Mouse (Mus musculus) limb, embryonic 11.5 days (tissue): ENCODE measurements at regions not wholly inside any gene's neighbourhood (a gene's known extent, or its start where the extent isn't known, plus 50 kb on each side); places are given as distances from the start of the nearest gene placed in this dataset.
A peak's percentile ranks its signal among the peaks of the same experiment; 100 is the strongest.

Source experiments
- ATAC-seq: fragments of 200-750 bp; cut with Nextera tagmentation; 2 replicates; pipeline ENCODE4 v1.8.0; 2017; ENCODE audit warnings: low read depth; ENCODE audit not compliant: insufficient number of reproducible peaks, low FRiP score, low TSS enrichment
- DNase-seq: peaks from one replicate; pipeline ENCODE4 v3.0.0-alpha.2; 2015; ENCODE audit warnings: low spot score
- H3K27ac ChIP-seq: fragments of 300-500 bp; sonication (generic); replicated peaks from 2 replicates; pipeline ENCODE4 v1.5.1; 2014; ENCODE audit warnings: low read depth, mild to moderate bottlenecking, low read length
- H3K27me3 ChIP-seq: fragments of 300-500 bp; sonication (generic); 2 replicates; pipeline ENCODE4 v1.6.1; 2014; ENCODE audit warnings: mild to moderate bottlenecking, low read length, mixed read lengths; ENCODE audit not compliant: control insufficient read depth, insufficient read depth
- H3K36me3 ChIP-seq: fragments of 300-500 bp; sonication (generic); 2 replicates; pipeline ENCODE4 v1.6.1; 2014; ENCODE audit warnings: mild to moderate bottlenecking, low read length, moderate library complexity, mixed read lengths; ENCODE audit not compliant: control insufficient read depth, insufficient read depth
- H3K4me1 ChIP-seq: fragments of 300-500 bp; sonication (generic); 2 replicates; pipeline ENCODE4 v1.6.1; 2014; ENCODE audit warnings: low read length, mixed read lengths; ENCODE audit not compliant: control insufficient read depth, insufficient read depth
- H3K4me2 ChIP-seq: fragments of 300-500 bp; sonication (generic); 2 replicates; pipeline ENCODE4 v1.6.1; 2014; ENCODE audit warnings: low read depth, mild to moderate bottlenecking, moderate library complexity; ENCODE audit not compliant: severe bottlenecking
- H3K4me3 ChIP-seq: fragments of 300-500 bp; sonication (generic); 2 replicates; pipeline ENCODE4 v1.5.1; 2014; ENCODE audit warnings: low read depth, low read length
- H3K9ac ChIP-seq: fragments of 300-500 bp; sonication (generic); 2 replicates; pipeline ENCODE4 v1.6.1; 2014; ENCODE audit warnings: mild to moderate bottlenecking, low read length
- H3K9me3 ChIP-seq: fragments of 300-500 bp; sonication (generic); 2 replicates; pipeline ENCODE4 v1.6.1; 2016; ENCODE audit warnings: low read length; ENCODE audit not compliant: control insufficient read depth
- WGBS: fragments of 180-500 bp; shearing (Covaris S2); extraction: QIAGEN DNeasy Blood & Tissue Kit; methylation state at CpG from one replicate; pipeline ENCODE4 v1.1.7; 2014; 5-methylcytosine and 5-hydroxymethylcytosine counted together

GRCm38 (mm10) chr1:138369953-138370482 is 96.5 kb downstream of the Atp6v1g3 start:
- H3K9me3 ChIP-seq, result no peaks in the 10 kb centered on the region
- ATAC-seq (no peak), DNase-seq (no peak)
- H3K4me2 ChIP-seq, result no peak overlapping the region
- H3K36me3 ChIP-seq, result no peaks in the 10 kb centered on the region
- H3K27ac ChIP-seq, result no peak overlapping the region
- no peaks in the 10 kb centered on the region for H3K4me1 ChIP-seq
- H3K4me3 ChIP-seq, result no peak overlapping the region
- no peaks in the 10 kb centered on the region for H3K27me3 ChIP-seq
- H3K9ac ChIP-seq, result no peak overlapping the region

GRCm38 (mm10) chr1:138371474-138371873 is 97.9 kb downstream of the Atp6v1g3 start:
- H3K9ac ChIP-seq, result no peak overlapping the region
- no peak overlapping the region for H3K27ac ChIP-seq
- no peaks in the 10 kb centered on the region for H3K36me3 ChIP-seq
- DNase-seq (no peak), ATAC-seq (no peak)
- H3K27me3 ChIP-seq, result no peaks in the 10 kb centered on the region
- no peak overlapping the region for H3K4me3 ChIP-seq
- no peaks in the 10 kb centered on the region for H3K9me3 ChIP-seq
- H3K4me1 ChIP-seq, result no peaks in the 10 kb centered on the region
- H3K4me2 ChIP-seq, result no peak overlapping the region
- WGBS, result 88% methylated on average over 1 of the region's 1 CpGs

- Histone ChIP-seq H3K4me3 (no peak overlapping the region), H3K9me3 (no peaks in the 10 kb centered on the region), H3K9ac (no peak overlapping the region), H3K27me3 (no peaks in the 10 kb centered on the region), H3K27ac (no peak overlapping the region), H3K4me1 (0 out of 2 replicates have a peak, but pooled peaks cover 3% of the 10 kb centered on the region), H3K36me3 (no peaks in the 10 kb centered on the region), H3K4me2 (no peak overlapping the region)
- ATAC-seq (no peak), DNase-seq (no peak)
- 57% methylated on average over 3 of the region's 3 CpGs for WGBS
Measured at GRCm38 (mm10) chr1:138384146-138384545, 110.6 kb downstream of the Atp6v1g3 start.

- peak; percentile 81 for ATAC-seq
- Histone ChIP-seq H3K9me3 (no peaks in the 10 kb centered on the region), H3K27ac (no peak overlapping the region), H3K4me1 (0 out of 2 replicates have a peak, but pooled peaks cover 3% of the 10 kb centered on the region), H3K4me2 (peak overlapping the region; percentile 49), H3K9ac (no peak overlapping the region), H3K36me3 (no peaks in the 10 kb centered on the region), H3K4me3 (no peak overlapping the region), H3K27me3 (no peaks in the 10 kb centered on the region)
- WGBS, result 2% methylated on average over 19 of the region's 19 CpGs
- peak; percentile 83 for DNase-seq
Measured at GRCm38 (mm10) chr1:138385156-138385841, 111.8 kb downstream of the Atp6v1g3 start.

- ATAC-seq (no peak), DNase-seq (peak; percentile 28)
- Histone ChIP-seq H3K27me3 (no peaks in the 10 kb centered on the region), H3K9me3 (no peaks in the 10 kb centered on the region), H3K36me3 (no peaks in the 10 kb centered on the region), H3K27ac (no peak overlapping the region), H3K4me2 (no peak overlapping the region), H3K9ac (no peak overlapping the region), H3K4me1 (0 out of 2 replicates have a peak, but pooled peaks cover 3% of the 10 kb centered on the region), H3K4me3 (no peak overlapping the region)
- 13% methylated on average over 5 of the region's 5 CpGs for WGBS
Measured at GRCm38 (mm10) chr1:138386001-138386400, 112.5 kb downstream of the Atp6v1g3 start.

GRCm38 (mm10) chr1:138388634-138389033 is 115.1 kb downstream of the Atp6v1g3 start:
- no peak overlapping the region for H3K9ac ChIP-seq
- H3K4me3 ChIP-seq, result no peak overlapping the region
- H3K9me3 ChIP-seq, result no peaks in the 10 kb centered on the region
- DNase-seq (no peak), ATAC-seq (no peak)
- no peaks in the 10 kb centered on the region for H3K27me3 ChIP-seq
- WGBS, result 92% methylated on average over 8 of the region's 8 CpGs
- no peak overlapping the region for H3K27ac ChIP-seq
- 0 out of 2 replicates have a peak, but pooled peaks cover 3% of the 10 kb centered on the region for H3K4me1 ChIP-seq
- H3K4me2 ChIP-seq, result no peak overlapping the region
- H3K36me3 ChIP-seq, result no peaks in the 10 kb centered on the region

- no peak overlapping the region for H3K4me3 ChIP-seq
- H3K4me2 ChIP-seq, result no peak overlapping the region
- ATAC-seq, result no peak
- H3K27me3 ChIP-seq, result no peaks in the 10 kb centered on the region
- H3K27ac ChIP-seq, result no peak overlapping the region
- no peaks in the 10 kb centered on the region for H3K9me3 ChIP-seq
- no peaks in the 10 kb centered on the region for H3K36me3 ChIP-seq
- H3K4me1 ChIP-seq, result 0 out of 2 replicates have a peak, but pooled peaks cover 3% of the 10 kb centered on the region
- no peak overlapping the region for H3K9ac ChIP-seq
- 83% methylated on average over 1 of the region's 1 CpGs for WGBS
- DNase-seq, result no peak
Measured at GRCm38 (mm10) chr1:138389676-138390075, 116.1 kb downstream of the Atp6v1g3 start.

GRCm38 (mm10) chr1:138418610-138419009 is 145.1 kb downstream of the Atp6v1g3 start:
- no peak for ATAC-seq
- DNase-seq, result no peak
- Histone ChIP-seq H3K27ac (no peak overlapping the region), H3K9ac (no peak overlapping the region), H3K4me2 (no peak overlapping the region), H3K27me3 (no peaks in the 10 kb centered on the region), H3K9me3 (no peaks in the 10 kb centered on the region), H3K4me3 (no peak overlapping the region), H3K4me1 (0 out of 2 replicates have a peak, but pooled peaks cover 7% of the 10 kb centered on the region), H3K36me3 (no peaks in the 10 kb centered on the region)
- WGBS, result 66% methylated on average over 3 of the region's 3 CpGs
